Mouse (Mus musculus) G1E (cell line): ENCODE measurements around the gene Rnf187. TPM values are rescaled to one million over a fixed set of nuclear protein-coding genes. Genes with fewer than 3 reads are reported as not detected.

ENCODE experiments used
- ATAC-seq: 2 replicates; pipeline ENCODE4 v1.8.0; 2016; ENCODE audit warnings: mild to moderate bottlenecking; ENCODE audit not compliant: insufficient number of reproducible peaks, poor library complexity, low FRiP score, severe bottlenecking; ENCODE audit errors: extremely low read depth
- DNase-seq: peaks from one replicate; pipeline ENCODE4 v3.0.0; 2012; ENCODE audit warnings: low spot score
- H3K27me3 ChIP-seq: 2 replicates; pipeline ENCODE4 v1.6.1; 2012; ENCODE audit warnings: mild to moderate bottlenecking, low read length, inconsistent platforms; ENCODE audit not compliant: insufficient read depth
- H3K36me3 ChIP-seq: replicated peaks from 2 replicates; pipeline ENCODE3; 2012; ENCODE audit warnings: mild to moderate bottlenecking, inconsistent platforms
- H3K4me1 ChIP-seq: 2 replicates; pipeline ENCODE4 v1.6.1; 2012; ENCODE audit warnings: low read depth, low read length, inconsistent platforms, mixed read lengths; ENCODE audit not compliant: insufficient read depth
- H3K4me3 ChIP-seq: 2 replicates; pipeline ENCODE4 v1.5.1; 2012; ENCODE audit warnings: low read depth, mild to moderate bottlenecking, inconsistent platforms, low read length, moderate library complexity, mixed read lengths
- H3K9me3 ChIP-seq: replicated peaks from 2 replicates; pipeline ENCODE4 v1.6.1; 2012; ENCODE audit warnings: inconsistent platforms
- CTCF ChIP-seq: IDR thresholded peaks from 2 replicates; pipeline ENCODE4 v1.5.1; 2012; ENCODE audit warnings: low read depth, low read length, inconsistent platforms, mixed read lengths
- GATA1 ChIP-seq: IDR thresholded peaks from 2 replicates; pipeline ENCODE4 v1.6.1; 2012; ENCODE audit warnings: borderline replicate concordance, low read length, inconsistent platforms, mixed read lengths
- GATA2 ChIP-seq: IDR thresholded peaks from 2 replicates; pipeline ENCODE4 v1.6.1; 2012; ENCODE audit warnings: low read depth, low read length, inconsistent platforms, borderline replicate concordance
- POLR2AphosphoS5 ChIP-seq: IDR thresholded peaks from 2 replicates; pipeline ENCODE4 v1.6.1; 2012; ENCODE audit warnings: low read depth, low read length, inconsistent platforms; ENCODE audit not compliant: insufficient replicate concordance
- TAL1 ChIP-seq: conservative IDR thresholded peaks from 2 replicates; pipeline ENCODE4 v1.6.1; 2012; ENCODE audit warnings: low read depth, low read length, inconsistent platforms, mixed read lengths
- polyA plus RNA-seq: library from polyadenylated mRNA; stranded (reverse); fragments of >175 nt; gene quantifications from 2 replicates; pipeline ENCODE4 v1.2.3, GENCODE M21; 2012
- total RNA-seq, 2 experiments: library from RNA; stranded (forward) in 1 of 2; stranded (reverse) in 1 of 2; fragments of 200-1000 nt in 1 of 2; fragments of >200 nt in 1 of 2; fragmentation: Nextera tagmentation in 1 of 2; gene quantifications; 2 replicates each; pipeline ENCODE4 v1.2.3; 2014 to 2017

Rnf187 gene
- total and polyA plus RNA-seq, 3 experiments: 55.7 to 225 (median 72.8) TPM

GRCm38 (mm10) chr11:58930254-58930653 is 8.5 kb downstream of the Rnf187 start:
- TF ChIP-seq POLR2AphosphoS5 (no peak), TAL1 (no peak), GATA2 (no peak), GATA1 (no peak), CTCF (no peak)
- Histone ChIP-seq H3K27me3 (peaks cover 10% of the 10 kb centered on the region), H3K4me3 (no peak overlapping the region), H3K36me3 (peaks cover 45% of the 10 kb centered on the region), H3K9me3 (no peaks in the 10 kb centered on the region), H3K4me1 (peaks cover 15% of the 10 kb centered on the region)
- DNase-seq: no peak
- no peak for ATAC-seq

DNA sequence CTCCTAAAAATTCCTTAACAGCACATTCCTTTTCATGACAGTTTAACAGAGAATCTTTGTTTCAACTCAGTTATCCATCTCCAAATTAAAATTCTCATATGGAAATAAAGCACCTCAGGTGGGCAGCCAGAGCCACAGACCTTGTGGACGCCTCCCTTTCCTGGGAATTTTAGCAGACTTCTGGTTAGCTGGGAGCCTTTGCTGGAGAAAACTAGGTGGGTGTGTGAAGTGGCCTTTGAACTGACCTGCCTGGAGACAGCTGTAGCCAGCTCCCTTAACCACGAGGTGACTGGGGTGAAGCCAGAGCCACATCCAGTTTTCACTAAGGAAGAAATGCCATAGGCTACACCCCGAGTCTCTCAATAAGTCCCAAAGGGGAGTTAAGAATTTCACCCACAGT is 9.1 kb downstream of the Rnf187 start:
- H3K4me1 ChIP-seq: peaks cover 15% of the 10 kb centered on the region

GRCm38 (mm10) chr11:58929055-58929454 is 9.7 kb downstream of the Rnf187 start:
- ATAC-seq (no peak), DNase-seq (no peak)
- H3K4me3 ChIP-seq: no peak overlapping the region
- H3K36me3 ChIP-seq: peaks cover 34% of the 10 kb centered on the region
- H3K4me1 ChIP-seq: peaks cover 15% of the 10 kb centered on the region
- TF ChIP-seq TAL1 (no peak), CTCF (no peak), GATA1 (no peak), GATA2 (no peak), POLR2AphosphoS5 (no peak)
- H3K9me3 ChIP-seq: no peaks in the 10 kb centered on the region
- peaks cover 13% of the 10 kb centered on the region for H3K27me3 ChIP-seq

More for the DNA sequence above, 9.1 kb downstream of the Rnf187 start:
- TF ChIP-seq TAL1: no peak
- TF ChIP-seq CTCF: no peak
- TF ChIP-seq GATA2: no peak
- no peak for TF ChIP-seq GATA1
- no peak for TF ChIP-seq POLR2AphosphoS5
- Histone ChIP-seq H3K4me3 (no peak overlapping the region), H3K9me3 (no peaks in the 10 kb centered on the region), H3K36me3 (peaks cover 40% of the 10 kb centered on the region), H3K27me3 (peaks cover 13% of the 10 kb centered on the region)
- ATAC-seq: no peak
- no peak for DNase-seq

GRCm38 (mm10) chr11:58927790-58928651 is 10.7 kb downstream of the Rnf187 start:
- H3K4me1 ChIP-seq: peaks cover 15% of the 10 kb centered on the region
- peak; percentile 28 for DNase-seq
- peaks cover 24% of the 10 kb centered on the region for H3K36me3 ChIP-seq
- no peak for ATAC-seq
- H3K27me3 ChIP-seq: peaks cover 21% of the 10 kb centered on the region
- H3K9me3 ChIP-seq: no peaks in the 10 kb centered on the region
- no peak for TF ChIP-seq GATA2
- no peak for TF ChIP-seq TAL1
- TF ChIP-seq GATA1: no peak
- TF ChIP-seq CTCF: no peak
- TF ChIP-seq POLR2AphosphoS5: no peak
- peak overlapping the region; percentile 7; the same call in 1 of the 2 replicates for H3K4me3 ChIP-seq

GRCm38 (mm10) chr11:58927053-58927452 is 11.7 kb downstream of the Rnf187 start:
- Histone ChIP-seq H3K9me3 (no peaks in the 10 kb centered on the region), H3K4me1 (peaks cover 15% of the 10 kb centered on the region), H3K27me3 (peaks cover 30% of the 10 kb centered on the region), H3K4me3 (no peak overlapping the region), H3K36me3 (peaks cover 14% of the 10 kb centered on the region)
- ATAC-seq: no peak
- TF ChIP-seq CTCF: no peak
- TF ChIP-seq GATA1: no peak
- TF ChIP-seq POLR2AphosphoS5: no peak
- no peak for TF ChIP-seq GATA2
- TF ChIP-seq TAL1: no peak
- no peak for DNase-seq

DNA sequence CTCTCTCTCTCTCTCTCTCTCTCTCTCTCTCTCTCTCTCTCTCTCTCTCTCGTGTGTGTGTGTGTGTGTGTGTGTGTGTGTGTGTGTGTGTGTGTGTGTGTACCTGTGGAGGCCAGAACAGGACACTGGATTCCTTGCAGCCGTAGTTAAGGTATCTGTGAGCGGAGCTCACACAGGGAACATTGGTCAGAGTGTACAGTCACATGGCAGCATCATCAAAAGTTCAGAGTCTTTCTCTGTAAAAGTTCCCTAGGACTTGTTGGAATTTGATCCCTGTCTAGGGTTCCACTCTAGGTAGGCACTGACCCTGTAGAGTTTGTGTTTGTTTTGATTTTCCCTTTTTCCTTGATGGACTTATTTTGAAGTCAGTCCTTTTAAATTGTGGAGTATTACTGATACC is 12.1 kb downstream of the Rnf187 start:
- Histone ChIP-seq H3K36me3 (peaks cover 10% of the 10 kb centered on the region), H3K4me3 (no peak overlapping the region), H3K9me3 (no peaks in the 10 kb centered on the region), H3K4me1 (peaks cover 12% of the 10 kb centered on the region), H3K27me3 (peaks cover 32% of the 10 kb centered on the region)
- ATAC-seq: no peak
- no peak for DNase-seq
- TF ChIP-seq GATA2 (no peak), GATA1 (no peak), TAL1 (no peak), POLR2AphosphoS5 (no peak), CTCF (no peak)
